Mouse (Mus musculus) liver, embryonic 14.5 days (tissue): ENCODE data around the gene Mier3.

Source experiments
- CTCF ChIP-seq: IDR thresholded peaks from 2 replicates; pipeline ENCODE4 v1.5.1; 2016; ENCODE audit warnings: antibody characterized with exemption, low read depth, control low read depth
- EP300 ChIP-seq: IDR thresholded peaks from 2 replicates; pipeline ENCODE4 v1.6.1; 2016; ENCODE audit warnings: antibody characterized with exemption, low read depth

- TF ChIP-seq CTCF (no peak), EP300 (peak; percentile 67)
These were observed 63.6 kb downstream of the Mier3 start for GRCm38 (mm10) chr13:111744233-111745000.
